Mouse (Mus musculus) lung, embryonic 16.5 days (tissue): ENCODE measurements at regions not wholly inside any gene's neighbourhood (a gene's known extent, or its start where the extent isn't known, plus 50 kb on each side); places are given as distances from the start of the nearest gene placed in this dataset.

Source experiments
- ATAC-seq: fragments of 200-750 bp; cut with Nextera tagmentation; 2 replicates; pipeline ENCODE4 v1.8.0; 2017; ENCODE audit warnings: low read depth, mild to moderate bottlenecking, moderate library complexity
- H3K27ac ChIP-seq: fragments of 300-500 bp; sonication (generic); 2 replicates; pipeline ENCODE4 v1.5.1; 2014; ENCODE audit warnings: mild to moderate bottlenecking, control low read depth, low read length
- H3K27me3 ChIP-seq: fragments of 300-500 bp; sonication (generic); 2 replicates; pipeline ENCODE4 v1.6.1; 2014; ENCODE audit warnings: low read depth, low read length, mixed read lengths; ENCODE audit not compliant: control insufficient read depth, insufficient read depth
- H3K36me3 ChIP-seq: fragments of 300-500 bp; sonication (generic); 2 replicates; pipeline ENCODE4 v1.6.1; 2014; ENCODE audit warnings: low read length; ENCODE audit not compliant: control insufficient read depth, insufficient read depth
- H3K4me1 ChIP-seq: fragments of 300-500 bp; sonication (generic); replicated peaks from 2 replicates; pipeline ENCODE4 v1.6.1; 2014; ENCODE audit warnings: low read length, mixed read lengths; ENCODE audit not compliant: control insufficient read depth, insufficient read depth
- H3K4me2 ChIP-seq: fragments of 300-500 bp; sonication (generic); 2 replicates; pipeline ENCODE4 v1.6.1; 2014; ENCODE audit warnings: low read depth, low read length, control low read depth
- H3K4me3 ChIP-seq: fragments of 300-500 bp; sonication (generic); 2 replicates; pipeline ENCODE4 v1.5.1; 2014; ENCODE audit warnings: mild to moderate bottlenecking, low read length, control low read depth
- H3K9ac ChIP-seq: fragments of 300-500 bp; sonication (generic); 2 replicates; pipeline ENCODE4 v1.6.1; 2014; ENCODE audit warnings: low read length, control low read depth
- H3K9me3 ChIP-seq: fragments of 300-500 bp; sonication (generic); 2 replicates; pipeline ENCODE4 v1.6.1; 2016; ENCODE audit warnings: low read length; ENCODE audit not compliant: control insufficient read depth
- whole genome bisulfite sequencing: fragments of 180-500 bp; shearing (Covaris S2); extraction: QIAGEN DNeasy Blood & Tissue Kit; methylation state at CpG from one replicate; pipeline ENCODE4 v1.1.7; 2014; 5-methylcytosine and 5-hydroxymethylcytosine counted together

- peaks cover 3% of the 10 kb centered on the region; the same call in 1 of the 2 replicates for H3K4me1 ChIP-seq
- H3K4me3 ChIP-seq = no peak overlapping the region
- no peak overlapping the region for H3K27ac ChIP-seq
- no peak overlapping the region for H3K9ac ChIP-seq
- 69% methylated on average over 6 of the region's 6 CpGs for WGBS
- H3K4me2 ChIP-seq = no peak overlapping the region
- no peak for ATAC-seq
- H3K36me3 ChIP-seq = no peaks in the 10 kb centered on the region
- no peaks in the 10 kb centered on the region for H3K9me3 ChIP-seq
- no peaks in the 10 kb centered on the region for H3K27me3 ChIP-seq
Observed at GRCm38 (mm10) chr6:94765724-94766123, 65.8 kb upstream of the Lrig1 start.

- H3K36me3 ChIP-seq = no peaks in the 10 kb centered on the region
- H3K9me3 ChIP-seq = no peaks in the 10 kb centered on the region
- H3K4me2 ChIP-seq = no peak overlapping the region
- no peak for ATAC-seq
- H3K27me3 ChIP-seq = no peaks in the 10 kb centered on the region
- WGBS = 50% methylated on average over 6 of the region's 6 CpGs
- no peak overlapping the region for H3K9ac ChIP-seq
- no peak overlapping the region for H3K4me3 ChIP-seq
- no peak overlapping the region for H3K27ac ChIP-seq
- H3K4me1 ChIP-seq = peaks cover 5% of the 10 kb centered on the region; the same call in 1 of the 2 replicates
Observed at GRCm38 (mm10) chr6:94761341-94761740, 61.4 kb upstream of the Lrig1 start.

- 0 out of 2 replicates have a peak, but pooled peaks have one; percentile 12 for ATAC-seq
- Histone ChIP-seq H3K4me1 (peaks cover 8% of the 10 kb centered on the region; the same call in 1 of the 2 replicates), H3K4me2 (no peak overlapping the region), H3K27ac (no peak overlapping the region), H3K27me3 (no peaks in the 10 kb centered on the region), H3K4me3 (no peak overlapping the region), H3K9me3 (no peaks in the 10 kb centered on the region), H3K9ac (no peak overlapping the region), H3K36me3 (no peaks in the 10 kb centered on the region)
- 57% methylated on average over 17 of the region's 17 CpGs for WGBS
Observed at GRCm38 (mm10) chr6:94760629-94761111, 60.7 kb upstream of the Lrig1 start.

- no peak for ATAC-seq
- Histone ChIP-seq H3K27ac (no peak overlapping the region), H3K36me3 (no peaks in the 10 kb centered on the region), H3K4me2 (no peak overlapping the region), H3K27me3 (no peaks in the 10 kb centered on the region), H3K4me3 (no peak overlapping the region), H3K9ac (no peak overlapping the region), H3K9me3 (no peaks in the 10 kb centered on the region), H3K4me1 (peaks cover 12% of the 10 kb centered on the region; the same call in 1 of the 2 replicates)
- WGBS = 79% methylated on average over 1 of the region's 1 CpGs
Observed at GRCm38 (mm10) chr6:94759649-94760048, 59.7 kb upstream of the Lrig1 start.

- Histone ChIP-seq H3K27ac (no peak overlapping the region), H3K27me3 (no peaks in the 10 kb centered on the region), H3K9me3 (no peaks in the 10 kb centered on the region), H3K9ac (no peak overlapping the region), H3K4me3 (no peak overlapping the region), H3K4me2 (no peak overlapping the region), H3K4me1 (0 out of 2 replicates have a peak, but pooled peaks cover 9% of the 10 kb centered on the region), H3K36me3 (no peaks in the 10 kb centered on the region)
- WGBS = 67% methylated on average over 4 of the region's 4 CpGs
- ATAC-seq = no peak
Observed at GRCm38 (mm10) chr6:94756006-94756405, 56.0 kb upstream of the Lrig1 start.

GRCm38 (mm10) chr6:94755297-94755831, 55.4 kb upstream of the Lrig1 start:
- ATAC-seq = peak; percentile 45; the same call in 1 of the 2 replicates
- Histone ChIP-seq H3K4me1 (0 out of 2 replicates have a peak, but pooled peaks cover 9% of the 10 kb centered on the region), H3K4me2 (no peak overlapping the region), H3K27ac (no peak overlapping the region), H3K36me3 (no peaks in the 10 kb centered on the region), H3K27me3 (no peaks in the 10 kb centered on the region), H3K9me3 (no peaks in the 10 kb centered on the region), H3K4me3 (no peak overlapping the region), H3K9ac (no peak overlapping the region)
- WGBS = 47% methylated on average over 13 of the region's 13 CpGs

GRCm38 (mm10) chr6:94754522-94754921, 54.6 kb upstream of the Lrig1 start:
- no peak overlapping the region for H3K9ac ChIP-seq
- 0 out of 2 replicates have a peak, but pooled peaks cover 7% of the 10 kb centered on the region for H3K4me1 ChIP-seq
- H3K27ac ChIP-seq = no peak overlapping the region
- H3K36me3 ChIP-seq = no peaks in the 10 kb centered on the region
- no peak overlapping the region for H3K4me2 ChIP-seq
- H3K9me3 ChIP-seq = no peaks in the 10 kb centered on the region
- H3K27me3 ChIP-seq = no peaks in the 10 kb centered on the region
- WGBS = 86% methylated on average over 3 of the region's 3 CpGs
- H3K4me3 ChIP-seq = no peak overlapping the region
- ATAC-seq = no peak

GRCm38 (mm10) chr6:94751101-94751440, 51.1 kb upstream of the Lrig1 start:
- H3K9ac ChIP-seq = no peak overlapping the region

GRCm38 (mm10) chr6:94750228-94751100, 50.5 kb upstream of the Lrig1 start:
- Histone ChIP-seq H3K27ac (no peak overlapping the region), H3K9me3 (no peaks in the 10 kb centered on the region), H3K4me2 (no peak overlapping the region), H3K4me3 (no peak overlapping the region), H3K36me3 (no peaks in the 10 kb centered on the region), H3K4me1 (0 out of 2 replicates have a peak, but pooled peaks cover 2% of the 10 kb centered on the region), H3K9ac (no peak overlapping the region), H3K27me3 (no peaks in the 10 kb centered on the region)
- 41% methylated on average over 13 of the region's 13 CpGs for WGBS
- no peak for ATAC-seq

More at GRCm38 (mm10) chr6:94751101-94751440, 51.1 kb upstream of the Lrig1 start:
- Histone ChIP-seq H3K27ac (no peak overlapping the region), H3K4me1 (0 out of 2 replicates have a peak, but pooled peaks cover 7% of the 10 kb centered on the region), H3K36me3 (no peaks in the 10 kb centered on the region), H3K27me3 (no peaks in the 10 kb centered on the region), H3K4me2 (no peak overlapping the region), H3K9me3 (no peaks in the 10 kb centered on the region), H3K4me3 (no peak overlapping the region)
- ATAC-seq = no peak
- 35% methylated on average over 8 of the region's 8 CpGs for WGBS
